Mouse (Mus musculus) embryonic fibroblast, embryonic 13.5 days (primary cell): Measurements from ENCODE around the gene Hist1h3d.

Experiments used
- CTCF ChIP-seq: IDR thresholded peaks from 2 replicates; pipeline ENCODE4 v1.5.1; 2011; ENCODE audit warnings: mild to moderate bottlenecking, control low read depth, low read length, moderate library complexity, borderline replicate concordance; ENCODE audit not compliant: insufficient read depth
- POLR2A ChIP-seq: IDR thresholded peaks from 2 replicates; pipeline ENCODE4 v1.6.1; 2011; ENCODE audit warnings: low read depth, mild to moderate bottlenecking, control low read depth, low read length, moderate library complexity

DNA sequence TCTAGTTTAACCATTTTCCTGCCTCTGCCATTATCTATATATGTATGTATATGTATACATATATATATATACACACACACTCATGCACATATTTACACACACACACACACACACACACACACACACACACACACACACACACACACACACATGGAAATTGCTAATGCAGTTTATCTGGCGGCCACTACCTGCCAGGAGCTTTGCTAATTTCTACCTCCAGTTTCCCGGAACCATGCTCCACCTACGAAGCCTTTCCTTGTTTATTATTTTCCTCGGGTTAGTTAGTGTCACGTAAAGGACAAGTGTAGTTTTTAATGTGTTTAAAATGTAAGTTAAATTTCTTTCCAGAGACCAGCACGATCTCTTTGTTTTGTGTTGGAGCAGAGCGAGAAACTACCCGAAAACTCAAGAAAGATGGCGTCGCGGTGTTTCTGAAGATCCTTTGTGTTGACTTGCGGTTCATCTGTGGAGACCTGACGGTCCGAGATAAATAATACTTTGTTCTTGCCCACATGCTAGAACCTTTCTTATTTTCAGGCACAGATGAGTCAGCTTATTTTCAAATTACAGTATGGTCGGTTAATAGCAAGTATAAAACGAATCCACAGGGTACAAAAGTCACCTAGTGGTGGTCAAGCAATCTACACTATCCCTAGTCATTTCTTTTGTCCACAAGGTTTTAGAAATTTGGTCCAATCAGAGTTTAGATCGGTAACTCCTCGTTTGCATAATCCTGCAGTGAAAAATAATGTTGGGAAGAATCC lies 12.7 kb upstream of the Hist1h3d start:
- TF ChIP-seq POLR2A, result no peak
- TF ChIP-seq CTCF, result no peak
